ENCODE assay signal across 9 mouse cellular contexts in genomic region chr2:84797833-84798492, GRCm38 (mm10). TPM values are rescaled to one million over a fixed set of nuclear protein-coding genes. Genes with fewer than 3 reads are reported as not detected.
A peak's percentile ranks its signal among the peaks of the same experiment; 100 is the strongest.
DNase-seq lines count a peak whose midpoint lies in the region; ATAC-seq and TF ChIP-seq lines count a peak whose summit lies in the region.
"Had no signal": no experiment of that assay in that cellular context is flagged by ENCODE, and none has a peak within 500 bp of the region (broad histone marks: within the 10 kb centered on the region; RNA-seq: fewer than 3 reads in every experiment).

No protein-coding gene starts in this region.

- H3K4me2 ChIP-seq in heart, embryonic 14.5 days (ENCODE audit: low read length): peak overlapping the region; percentile 98
- H3K4me2 ChIP-seq in liver, embryonic 11.5 days: peak overlapping the region; percentile 93
- H3K4me2 ChIP-seq in myocyte (ENCODE audit: low read depth): peak overlapping the region; percentile 100

- no peaks in the 10 kb centered on the region for H3K36me3 ChIP-seq in heart, embryonic 14.5 days (ENCODE audit: control insufficient read depth, insufficient read depth, low read length)
- no peaks in the 10 kb centered on the region for H3K36me3 ChIP-seq in liver, embryonic 11.5 days (ENCODE audit: control insufficient read depth, insufficient read depth, low read length)
- H3K36me3 ChIP-seq in myocyte (ENCODE audit: control insufficient read depth, insufficient read depth): no peaks in the 10 kb centered on the region
- H3K36me3 ChIP-seq in splenic B cell, adult 2 months (ENCODE audit: control insufficient read depth, insufficient read depth, low read length, poor library complexity, severe bottlenecking): no peaks in the 10 kb centered on the region

- H3K27ac ChIP-seq in brown adipose tissue, adult 24 weeks (replicated peaks; ENCODE audit: low read depth, low read length): no peak overlapping the region
- H3K27ac ChIP-seq in heart, embryonic 14.5 days (replicated peaks in 1 of 2; ENCODE audit: control insufficient read depth in 1 of 2, insufficient read depth in 1 of 2, low read depth in 2 of 2, low read length in 2 of 2): peak overlapping the region in 1 of 2 experiments; percentile 67; a peak in 1 of 4 replicates
- peak overlapping the region; percentile 84 for H3K27ac ChIP-seq in liver, embryonic 11.5 days (ENCODE audit: low read depth, low read length)

- H3K9ac ChIP-seq in heart, embryonic 14.5 days (ENCODE audit: low read length): peak overlapping the region; percentile 64
- H3K9ac ChIP-seq in liver, embryonic 11.5 days (ENCODE audit: low read depth, low read length): peak overlapping the region; percentile 75

- no peaks in the 10 kb centered on the region for H3K9me3 ChIP-seq in heart, embryonic 14.5 days (ENCODE audit: control insufficient read depth, low read length)
- H3K9me3 ChIP-seq in liver, embryonic 11.5 days (ENCODE audit: control insufficient read depth, low read length): peaks cover 3% of the 10 kb centered on the region; the same call in 1 of the 2 replicates

- no peaks in the 10 kb centered on the region for H3K79me2 ChIP-seq in myocyte (ENCODE audit: control insufficient read depth, insufficient read depth)

- H3K27me3 ChIP-seq in heart, embryonic 14.5 days (ENCODE audit: control insufficient read depth, insufficient read depth, low read length): no peaks in the 10 kb centered on the region
- no peaks in the 10 kb centered on the region for H3K27me3 ChIP-seq in liver, embryonic 11.5 days (replicated peaks; ENCODE audit: control insufficient read depth, insufficient read depth, low read length)
- no peaks in the 10 kb centered on the region for H3K27me3 ChIP-seq in myocyte (ENCODE audit: control insufficient read depth, insufficient read depth, insufficient read length)
- H3K27me3 ChIP-seq in splenic B cell, adult 2 months (ENCODE audit: control insufficient read depth, insufficient read depth, low read length, poor library complexity, severe bottlenecking): no peaks in the 10 kb centered on the region

- peak; percentile 58 for ATAC-seq in CD4-positive, CD25-positive, alpha-beta regulatory T cell, adult 4 months
- ATAC-seq in erythroid progenitor cell, adult 5-6 weeks (replicated peaks; ENCODE audit: low FRiP score, poor library complexity, severe bottlenecking): peak; percentile 65
- ATAC-seq in heart, embryonic 14.5 days (ENCODE audit: insufficient number of reproducible peaks, insufficient read depth, low FRiP score, low read depth): peak; percentile 37; the same call in 1 of the 2 replicates
- ATAC-seq in liver, embryonic 11.5 days (replicated peaks; ENCODE audit: low FRiP score): peak; percentile 58

- peak; percentile 85 for DNase-seq in kidney, postnatal 10 days
- DNase-seq in liver, embryonic 11.5 days (ENCODE audit: low spot score): peak; percentile 69
- peak; percentile 84 for DNase-seq in splenic B cell, adult 2 months (ENCODE audit: low read depth, low spot score)

- no peak for TF ChIP-seq POLR2A in myocyte (IDR thresholded peaks at IDR 0.05; ENCODE audit: insufficient read length, low read depth)

- WGBS in heart, embryonic 14.5 days: 14% methylated on average over 13 of the region's 13 CpGs
- 10% methylated on average over 13 of the region's 13 CpGs for WGBS in liver, embryonic 11.5 days

- peak overlapping the region; percentile 73 for H3K4me3 ChIP-seq in brown adipose tissue, adult 24 weeks (ENCODE audit: insufficient read depth, low read depth, low read length)
- peak overlapping the region; percentile 48 to 62 for H3K4me3 ChIP-seq in heart, embryonic 14.5 days (ENCODE audit: control insufficient read depth in 1 of 2, insufficient read depth in 1 of 2, low read depth in 1 of 2, low read length in 2 of 2)
- peak overlapping the region; percentile 77 for H3K4me3 ChIP-seq in liver, embryonic 11.5 days (ENCODE audit: low read depth, low read length)
- peak overlapping the region; percentile 85 for H3K4me3 ChIP-seq in myocyte

- peak overlapping the region; percentile 1 for H3ac ChIP-seq in myocyte (ENCODE audit: control insufficient read depth, insufficient read length)

- H3K4me1 ChIP-seq in brown adipose tissue, adult 24 weeks (ENCODE audit: control insufficient read depth, insufficient read depth, insufficient read length, low read length): no peaks in the 10 kb centered on the region
- peaks cover 2 to 6% of the 10 kb centered on the region in 2 experiments; a peak in 2 of 4 replicates for H3K4me1 ChIP-seq in heart, embryonic 14.5 days (ENCODE audit: control insufficient read depth in 2 of 2, insufficient read depth in 2 of 2, low read length in 2 of 2)
- H3K4me1 ChIP-seq in liver, embryonic 11.5 days (replicated peaks; ENCODE audit: control insufficient read depth, insufficient read depth, low read length): peaks cover 18% of the 10 kb centered on the region

TF ChIP-seq in myocyte, 11 proteins besides CTCF, POLR2A, EP300 and RAD21:
- no peak for TF ChIP-seq POLR2AphosphoS2 (IDR thresholded peaks at IDR 0.05; ENCODE audit: insufficient read length, low read depth)
- TF ChIP-seq SRF (IDR thresholded peaks at IDR 0.05; ENCODE audit: control insufficient read depth, insufficient read length, low read depth): no peak
- no peak for TF ChIP-seq TCF12 (IDR thresholded peaks at IDR 0.05; ENCODE audit: insufficient read depth, poor library complexity, severe bottlenecking)

RNA-seq across cellular contexts. Expression of gene Ube2l6, which starts 0.7 kb away (rescaled TPM):
- 100 to 1,000 TPM in 1 of 2 experiments, 10 to 100 TPM in 1; 89.3 to 121 TPM for polyA plus RNA-seq in CD4-positive, CD25-positive, alpha-beta regulatory T cell, adult 4 months (2017; shearing (Covaris generic))
- 4.5 and 15.2 TPM in 2 replicates for polyA plus RNA-seq in brown adipose tissue, adult 24 weeks (2012; ENCODE audit: insufficient read depth, insufficient read length, missing spikeins)
- 424 and 462 TPM in 2 replicates for total RNA-seq in erythroid progenitor cell, adult 5-6 weeks (2015; ENCODE audit: low replicate concordance)
- total RNA-seq in erythroid progenitor cell, adult 5-6 weeks (2017; ENCODE audit: low replicate concordance): 282 and 312 TPM in 2 replicates
- polyA plus RNA-seq in heart, embryonic 14.5 days (2014; fragmentation: Nextera tagmentation; extraction: Ambion mirVana): 59.4 and 82.6 TPM in 2 replicates
- polyA plus RNA-seq in liver, embryonic 11.5 days (2014; fragmentation: Nextera tagmentation; extraction: Ambion mirVana): 112 and 114 TPM in 2 replicates
- polyA plus RNA-seq in myocyte (2012; fragmentation: generic; extraction: Trizol): 16.2 TPM

RNA-seq across cellular contexts. Expression of gene Serping1, which starts 22.7 kb away (rescaled TPM):
- not detected for polyA plus RNA-seq in CD4-positive, CD25-positive, alpha-beta regulatory T cell, adult 4 months (2017; shearing (Covaris generic))
- 74.6 and 108 TPM in 2 replicates for polyA plus RNA-seq in brown adipose tissue, adult 24 weeks (2012; ENCODE audit: insufficient read depth, insufficient read length, missing spikeins)
- 0.72 and 12.6 TPM in 2 replicates for total RNA-seq in erythroid progenitor cell, adult 5-6 weeks (2015; ENCODE audit: low replicate concordance)
- 1.8 and 3.8 TPM in 2 replicates for total RNA-seq in erythroid progenitor cell, adult 5-6 weeks (2017; ENCODE audit: low replicate concordance)
- 37.9 and 46.6 TPM in 2 replicates for polyA plus RNA-seq in heart, embryonic 14.5 days (2014; fragmentation: Nextera tagmentation; extraction: Ambion mirVana)
- 38.4 and 43.2 TPM in 2 replicates for polyA plus RNA-seq in liver, embryonic 11.5 days (2014; fragmentation: Nextera tagmentation; extraction: Ambion mirVana)
- 0.62 TPM for polyA plus RNA-seq in myocyte (2012; fragmentation: generic; extraction: Trizol)

RNA-seq across cellular contexts. Expression of gene Smtnl1, which starts 24.5 kb away (rescaled TPM):
- polyA plus RNA-seq in CD4-positive, CD25-positive, alpha-beta regulatory T cell, adult 4 months (2017; shearing (Covaris generic)): not detected
- 2.7 and 3.0 TPM in 2 replicates for polyA plus RNA-seq in brown adipose tissue, adult 24 weeks (2012; ENCODE audit: insufficient read depth, insufficient read length, missing spikeins)
- total RNA-seq in erythroid progenitor cell, adult 5-6 weeks (2015; ENCODE audit: low replicate concordance): not detected in 2 replicates
- not detected in 2 replicates for total RNA-seq in erythroid progenitor cell, adult 5-6 weeks (2017; ENCODE audit: low replicate concordance)
- polyA plus RNA-seq in heart, embryonic 14.5 days (2014; fragmentation: Nextera tagmentation; extraction: Ambion mirVana): 0.11 and 0.19 TPM in 2 replicates
- 0.25 TPM in 1 of 2 replicates, not detected in the other for polyA plus RNA-seq in liver, embryonic 11.5 days (2014; fragmentation: Nextera tagmentation; extraction: Ambion mirVana)
- polyA plus RNA-seq in myocyte (2012; fragmentation: generic; extraction: Trizol): 0.85 TPM
- polyA plus RNA-seq: gonadal fat pad, adult 2 months had no signal

RNA-seq across cellular contexts. Expression of gene Timm10, which starts 28.8 kb away (rescaled TPM):
- 10 to 100 TPM; 34.7 to 40.8 TPM for polyA plus RNA-seq in CD4-positive, CD25-positive, alpha-beta regulatory T cell, adult 4 months (2017; shearing (Covaris generic))
- polyA plus RNA-seq in brown adipose tissue, adult 24 weeks (2012; ENCODE audit: insufficient read depth, insufficient read length, missing spikeins): 125 and 134 TPM in 2 replicates
- total RNA-seq in erythroid progenitor cell, adult 5-6 weeks (2015; ENCODE audit: low replicate concordance): 16.8 and 17.3 TPM in 2 replicates
- total RNA-seq in erythroid progenitor cell, adult 5-6 weeks (2017; ENCODE audit: low replicate concordance): 6.5 TPM in 1 of 2 replicates, not detected in the other
- 90.3 and 94.1 TPM in 2 replicates for polyA plus RNA-seq in heart, embryonic 14.5 days (2014; fragmentation: Nextera tagmentation; extraction: Ambion mirVana)
- 84.3 and 84.5 TPM in 2 replicates for polyA plus RNA-seq in liver, embryonic 11.5 days (2014; fragmentation: Nextera tagmentation; extraction: Ambion mirVana)
- 102 TPM for polyA plus RNA-seq in myocyte (2012; fragmentation: generic; extraction: Trizol)

RNA-seq across cellular contexts. Expression of gene Slc43a1, which starts 40.7 kb away (rescaled TPM):
- polyA plus RNA-seq in CD4-positive, CD25-positive, alpha-beta regulatory T cell, adult 4 months (2017; shearing (Covaris generic)): 1 to 10 TPM; 3.8 to 4.7 TPM
- polyA plus RNA-seq in brown adipose tissue, adult 24 weeks (2012; ENCODE audit: insufficient read depth, insufficient read length, missing spikeins): 2.6 and 3.5 TPM in 2 replicates
- total RNA-seq in erythroid progenitor cell, adult 5-6 weeks (2015; ENCODE audit: low replicate concordance): 716 and 794 TPM in 2 replicates
- 395 and 487 TPM in 2 replicates for total RNA-seq in erythroid progenitor cell, adult 5-6 weeks (2017; ENCODE audit: low replicate concordance)
- polyA plus RNA-seq in heart, embryonic 14.5 days (2014; fragmentation: Nextera tagmentation; extraction: Ambion mirVana): 9.2 and 10.5 TPM in 2 replicates
- polyA plus RNA-seq in liver, embryonic 11.5 days (2014; fragmentation: Nextera tagmentation; extraction: Ambion mirVana): 83.2 and 101 TPM in 2 replicates
- polyA plus RNA-seq in myocyte (2012; fragmentation: generic; extraction: Trizol): 2.0 TPM

Comparison
In these comparisons a context has a peak if more than half of its experiments do, and no peak if none do; other contexts are left out.
1. RNA of gene Serping1, which starts 22.7 kb away (polyA plus RNA-seq): 74.6 to 108 TPM in brown adipose tissue, adult 24 weeks, 37.9 to 46.6 TPM in heart, embryonic 14.5 days and 38.4 to 43.2 TPM in liver, embryonic 11.5 days; 0.62 TPM in myocyte (single experiment) and not detected in CD4-positive, CD25-positive, alpha-beta regulatory T cell, adult 4 months; every median in the first group is over 10 times any median in the second.
2. Peak in every context shown above with its lines, with median percentiles within 50 percentile points of each other: ATAC-seq, H3K4me3 ChIP-seq, H3K4me2 ChIP-seq and DNase-seq.